Mouse (Mus musculus): ENCODE results near the gene Slc25a51. TPM values are rescaled to one million over a fixed set of nuclear protein-coding genes. Genes with fewer than 3 reads are reported as not detected.

Slc25a51 gene
- total and polyA plus RNA-seq, 3 experiments: 27.6 to 44.7 (median 44.4) TPM

GRCm38 (mm10) chr4:45412433-45413192 is 4.0 kb upstream of the Slc25a51 start:
- DNase-seq (ENCODE audit: extremely low read depth): no peak
- TF ChIP-seq MAFK (IDR thresholded peaks at IDR 0.05; ENCODE audit: insufficient replicate concordance, low read length): no peak
- no peak for TF ChIP-seq NRF1 (IDR thresholded peaks at IDR 0.05; ENCODE audit: low read depth, low read length)
- no peak for TF ChIP-seq IRF4 (IDR thresholded peaks at IDR 0.05; ENCODE audit: low read depth, low read length)
- in situ Hi-C loops (cut with MboI; ENCODE audit: low pct_ligation_motif_present, low pct_unique_long_range_greater_than_20kb, low sequenced_read_pairs) (loop anchor here (10.0 kb wide), 2 partner anchors 202 to 352 kb away; no protein-coding TSS in a partner anchor), dilution Hi-C loops (cut with MboI; ENCODE audit: extremely low pct_ligation_motif_present, extremely low pct_unique_long_range_greater_than_20kb, low sequenced_read_pairs) (no loop called here)
- H3K9ac ChIP-seq (ENCODE audit: insufficient read depth, low read depth): no peak overlapping the region
- H3K4me1 ChIP-seq (ENCODE audit: control insufficient read depth in 1 of 2, insufficient read depth in 2 of 2): peaks cover under 1 to 12% of the 10 kb centered on the region in 2 experiments; a peak in 2 of 4 replicates
- no peak overlapping the region for H3K4me2 ChIP-seq (ENCODE audit: insufficient read depth, low read depth, poor library complexity, severe bottlenecking)
- no peaks in the 10 kb centered on the region for H3K9me3 ChIP-seq (replicated peaks; ENCODE audit: low read length)
- H3K79me2 ChIP-seq (replicated peaks; ENCODE audit: control insufficient read depth, extremely low read depth, insufficient read depth, poor library complexity, severe bottlenecking): peaks cover 6% of the 10 kb centered on the region; the same call in 1 of the 2 replicates
- no peak overlapping the region for H3K27ac ChIP-seq (ENCODE audit: insufficient read depth, low read depth)
- H3K27me3 ChIP-seq (replicated peaks): no peaks in the 10 kb centered on the region
- no peaks in the 10 kb centered on the region for H3K36me3 ChIP-seq (replicated peaks in 1 of 2; ENCODE audit: control insufficient read depth in 1 of 2, insufficient read depth in 1 of 2, low read length in 1 of 2)
- H3K4me3 ChIP-seq (replicated peaks in 1 of 3; ENCODE audit: low read depth in 2 of 3, low read length in 2 of 3, poor library complexity in 1 of 3): no peak overlapping the region

GRCm38 (mm10) chr4:45411181-45411790 is 2.7 kb upstream of the Slc25a51 start:
- Histone ChIP-seq H3K36me3 (replicated peaks in 1 of 2; ENCODE audit: control insufficient read depth in 1 of 2, insufficient read depth in 1 of 2, low read length in 1 of 2) (peaks cover 0 to 2% of the 10 kb centered on the region in 2 experiments), H3K9ac (ENCODE audit: insufficient read depth, low read depth) (no peak overlapping the region), H3K4me3 (replicated peaks in 1 of 3; ENCODE audit: low read depth in 2 of 3, low read length in 2 of 3, poor library complexity in 1 of 3) (no peak overlapping the region), H3K4me2 (ENCODE audit: insufficient read depth, low read depth, poor library complexity, severe bottlenecking) (no peak overlapping the region), H3K79me2 (replicated peaks; ENCODE audit: control insufficient read depth, extremely low read depth, insufficient read depth, poor library complexity, severe bottlenecking) (peaks cover 15% of the 10 kb centered on the region), H3K27me3 (replicated peaks) (no peaks in the 10 kb centered on the region), H3K9me3 (replicated peaks; ENCODE audit: low read length) (no peaks in the 10 kb centered on the region), H3K4me1 (ENCODE audit: control insufficient read depth in 1 of 2, insufficient read depth in 2 of 2) (peaks cover 3 to 21% of the 10 kb centered on the region in 2 experiments; a peak in 3 of 4 replicates), H3K27ac (ENCODE audit: insufficient read depth, low read depth) (no peak overlapping the region)
- DNase-seq (ENCODE audit: extremely low read depth): no peak
- TF ChIP-seq CHD2 (IDR thresholded peaks at IDR 0.05; ENCODE audit: low read length) (no peak), CTCF (conservative IDR thresholded peaks at IDR 0.05 in 1 of 2, IDR thresholded peaks at IDR 0.05 in 1 of 2; ENCODE audit: low read depth in 2 of 2, low read length in 2 of 2) (no peak)
- in situ Hi-C loops (cut with MboI; ENCODE audit: low pct_ligation_motif_present, low pct_unique_long_range_greater_than_20kb, low sequenced_read_pairs): loop anchor here (10.0 kb wide), 2 partner anchors 204 to 354 kb away; no protein-coding TSS in a partner anchor
- dilution Hi-C loops (cut with MboI; ENCODE audit: extremely low pct_ligation_motif_present, extremely low pct_unique_long_range_greater_than_20kb, low sequenced_read_pairs): no loop called here

- in situ Hi-C loops (cut with MboI; ENCODE audit: low pct_ligation_motif_present, low pct_unique_long_range_greater_than_20kb, low sequenced_read_pairs): loop anchor here (10.0 kb wide), 1 partner anchor 304 kb away; the partner anchor contains the start of gene Tomm5
- dilution Hi-C loops (cut with MboI; ENCODE audit: extremely low pct_ligation_motif_present, extremely low pct_unique_long_range_greater_than_20kb, low sequenced_read_pairs): no loop called here
- H3K4me1 ChIP-seq (ENCODE audit: control insufficient read depth in 1 of 2, insufficient read depth in 2 of 2): peaks cover 4 to 34% of the 10 kb centered on the region in 2 experiments; a peak in 3 of 4 replicates
- H3K9ac ChIP-seq (ENCODE audit: insufficient read depth, low read depth): peak overlapping the region; percentile 99
- peaks cover under 1 to 11% of the 10 kb centered on the region in 2 experiments for H3K36me3 ChIP-seq (replicated peaks in 1 of 2; ENCODE audit: control insufficient read depth in 1 of 2, insufficient read depth in 1 of 2, low read length in 1 of 2)
- DNase-seq (ENCODE audit: extremely low read depth): peak; percentile 93
- peak overlapping the region; percentile 84 for H3K27ac ChIP-seq (ENCODE audit: insufficient read depth, low read depth)
- H3K27me3 ChIP-seq (replicated peaks): no peaks in the 10 kb centered on the region
- H3K4me3 ChIP-seq (replicated peaks in 1 of 3; ENCODE audit: low read depth in 2 of 3, low read length in 2 of 3, poor library complexity in 1 of 3): peak overlapping the region; percentile 58 to 95 (median 93)
- H3K79me2 ChIP-seq (replicated peaks; ENCODE audit: control insufficient read depth, extremely low read depth, insufficient read depth, poor library complexity, severe bottlenecking): peaks cover 27% of the 10 kb centered on the region
- peak; percentile 40; the same call in 1 of the 2 replicates for TF ChIP-seq MXI1 (IDR thresholded peaks at IDR 0.05; ENCODE audit: low read depth, low read length)
- TF ChIP-seq IRF4 (IDR thresholded peaks at IDR 0.05; ENCODE audit: low read depth, low read length): no peak
- TF ChIP-seq JUND (conservative IDR thresholded peaks at IDR 0.05; ENCODE audit: low read depth, low read length): no peak
- peak; percentile 25; the same call in 1 of the 2 replicates for TF ChIP-seq EP300 (IDR thresholded peaks at IDR 0.05; ENCODE audit: low read length)
- 0 out of 2 replicates have a peak, but pooled peaks have one; percentile 41 for TF ChIP-seq TBP (conservative IDR thresholded peaks at IDR 0.05; ENCODE audit: low read depth, low read length)
- TF ChIP-seq SIN3A (IDR thresholded peaks at IDR 0.05; ENCODE audit: low read length): peak; percentile 87
- no peak for TF ChIP-seq RAD21 (IDR thresholded peaks at IDR 0.05; ENCODE audit: low read depth, low read length)
- TF ChIP-seq TCF12 (IDR thresholded peaks at IDR 0.05; ENCODE audit: low read depth, low read length): no peak
- TF ChIP-seq POLR2A (IDR thresholded peaks at IDR 0.05; ENCODE audit: low read depth, low read length): peak; percentile 14; the same call in 1 of the 2 replicates
- TF ChIP-seq ZMIZ1 (IDR thresholded peaks at IDR 0.05; ENCODE audit: low read depth, low read length): no peak
- TF ChIP-seq CHD1 (IDR thresholded peaks at IDR 0.05; ENCODE audit: low read depth, low read length): no peak
- TF ChIP-seq JUN (IDR thresholded peaks at IDR 0.05; ENCODE audit: insufficient read depth, low read depth, low read length): no peak
- TF ChIP-seq E2F4 (IDR thresholded peaks at IDR 0.05; ENCODE audit: insufficient replicate concordance, low read depth, low read length): no peak
- no peak for TF ChIP-seq MEF2A (IDR thresholded peaks at IDR 0.05; ENCODE audit: borderline replicate concordance, low read depth, low read length)
- TF ChIP-seq GABPA (IDR thresholded peaks at IDR 0.05; ENCODE audit: insufficient replicate concordance, low read depth, low read length): no peak
- no peak for TF ChIP-seq NRF1 (IDR thresholded peaks at IDR 0.05; ENCODE audit: low read depth, low read length)
- TF ChIP-seq ELF1 (IDR thresholded peaks at IDR 0.05; ENCODE audit: low read depth, low read length): peak; percentile 61; the same call in 1 of the 2 replicates
- no peak for TF ChIP-seq ZKSCAN1 (IDR thresholded peaks at IDR 0.05; ENCODE audit: borderline replicate concordance, low read depth, low read length)
- no peak for TF ChIP-seq BHLHE40 (IDR thresholded peaks at IDR 0.05; ENCODE audit: low read depth, low read length)
- no peaks in the 10 kb centered on the region for H3K9me3 ChIP-seq (replicated peaks; ENCODE audit: low read length)
- H3K4me2 ChIP-seq (ENCODE audit: insufficient read depth, low read depth, poor library complexity, severe bottlenecking): peak overlapping the region; percentile 94
Observed at GRCm38 (mm10) chr4:45409270-45409669, 704 bp upstream of the Slc25a51 start.

Measured in CH12.LX (cell line).